ENCODE assay signal across 1 mouse cellular context in the genomic region with DNA sequence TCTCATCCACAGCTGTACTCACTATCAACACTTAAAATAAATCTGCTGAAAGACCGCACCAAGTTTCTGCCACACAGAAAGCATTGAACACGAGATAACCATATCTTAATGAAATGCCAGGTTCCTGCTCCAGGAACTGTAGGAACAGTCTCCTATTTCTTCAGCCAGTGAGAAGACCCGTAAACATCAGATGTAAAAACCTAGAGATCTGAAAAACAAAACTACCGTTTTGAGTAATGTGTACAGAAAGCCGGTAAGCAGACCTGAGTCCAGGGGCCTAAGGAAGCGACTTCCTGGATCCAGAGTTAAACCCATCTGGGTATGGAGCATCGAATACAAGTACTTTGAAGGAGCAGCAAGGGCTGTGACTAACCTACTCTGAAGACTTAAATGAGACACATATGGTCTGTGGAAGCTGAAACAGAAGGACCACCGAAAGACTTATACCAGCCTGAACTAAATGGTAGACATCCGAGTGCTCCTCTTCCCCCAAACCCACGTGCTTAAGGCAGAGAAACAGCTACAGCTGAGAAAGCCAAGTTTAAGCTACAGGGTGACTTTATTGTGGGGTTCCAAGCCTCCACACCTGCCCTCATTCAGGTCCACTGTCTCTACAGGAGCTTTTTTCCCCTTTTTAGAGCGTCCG.
TF ChIP-seq lines count a peak whose summit lies in the region.

No protein-coding gene starts in this region.

TF ChIP-seq in MEL, 35 proteins besides CTCF, POLR2A, EP300 and RAD21:
- TF ChIP-seq TAL1 (IDR thresholded peaks at IDR 0.05; ENCODE audit: low read length) (peak; percentile 23; the same call in 1 of the 2 replicates), KAT2A (conservative IDR thresholded peaks at IDR 0.05; ENCODE audit: low read depth, low read length) (no peak), TCF12 (IDR thresholded peaks at IDR 0.05; ENCODE audit: low read depth, low read length) (no peak), ZNF384 (IDR thresholded peaks at IDR 0.05; ENCODE audit: low read depth, low read length) (no peak), BHLHE40 (IDR thresholded peaks at IDR 0.05; ENCODE audit: borderline replicate concordance, low read depth, low read length) (no peak), MAFK (IDR thresholded peaks at IDR 0.05; ENCODE audit: borderline replicate concordance, low read depth, low read length) (no peak), GATA1 (IDR thresholded peaks at IDR 0.05; ENCODE audit: low read depth, low read length) (peak; percentile 82), MXI1 (IDR thresholded peaks at IDR 0.05; ENCODE audit: low read depth, low read length) (no peak), TBP (IDR thresholded peaks at IDR 0.05; ENCODE audit: low read depth, low read length) (0 out of 2 replicates have a peak, but pooled peaks have one; percentile 29)
TF ChIP-seq in MEL: peak in this region for 3.
